Mouse (Mus musculus) kidney, embryonic 14.5 days (tissue): ENCODE results near the gene Mc1r. TPM values are rescaled to one million over a fixed set of nuclear protein-coding genes. Genes with fewer than 3 reads are reported as not detected.
"Not testable (repeated sequence)": the region's sequence is repeated elsewhere in the genome, so short reads cannot be mapped to it uniquely, and the experiment has no call there.

Source experiments
- ATAC-seq: fragments of 200-750 bp; cut with Nextera tagmentation; 2 replicates; pipeline ENCODE4 v1.8.0; 2017; ENCODE audit warnings: moderate number of reproducible peaks, mild to moderate bottlenecking, moderate TSS enrichment, moderate library complexity; ENCODE audit not compliant: low FRiP score, low TSS enrichment
- H3K27ac ChIP-seq: fragments of 300-500 bp; sonication (generic); 2 replicates; pipeline ENCODE4 v1.5.1; 2014; ENCODE audit warnings: low read depth, mild to moderate bottlenecking, low read length, moderate library complexity, mixed read lengths
- H3K27me3 ChIP-seq: fragments of 300-500 bp; sonication (generic); 2 replicates; pipeline ENCODE4 v1.6.1; 2014; ENCODE audit warnings: mild to moderate bottlenecking, low read length; ENCODE audit not compliant: control insufficient read depth, insufficient read depth
- H3K36me3 ChIP-seq: fragments of 300-500 bp; sonication (generic); 2 replicates; pipeline ENCODE4 v1.6.1; 2014; ENCODE audit warnings: low read length, mixed read lengths; ENCODE audit not compliant: control insufficient read depth, insufficient read depth
- H3K4me1 ChIP-seq: fragments of 300-500 bp; sonication (generic); 2 replicates; pipeline ENCODE4 v1.6.1; 2014; ENCODE audit warnings: low read length, mixed read lengths; ENCODE audit not compliant: control insufficient read depth, insufficient read depth
- H3K4me2 ChIP-seq: fragments of 300-500 bp; sonication (generic); replicated peaks from 2 replicates; pipeline ENCODE4 v1.6.1; 2014; ENCODE audit warnings: low read depth, mild to moderate bottlenecking, low read length
- H3K4me3 ChIP-seq: fragments of 300-500 bp; sonication (generic); 2 replicates; pipeline ENCODE4 v1.5.1; 2014; ENCODE audit warnings: mild to moderate bottlenecking, low read length
- H3K9ac ChIP-seq: fragments of 300-500 bp; sonication (generic); 2 replicates; pipeline ENCODE4 v1.6.1; 2014; ENCODE audit warnings: low read depth, mild to moderate bottlenecking, low read length, moderate library complexity
- H3K9me3 ChIP-seq: fragments of 300-500 bp; sonication (generic); 2 replicates; pipeline ENCODE4 v1.6.1; 2016; ENCODE audit warnings: low read length; ENCODE audit not compliant: control insufficient read depth
- WGBS: fragments of 180-500 bp; shearing (Covaris S2); extraction: QIAGEN DNeasy Blood & Tissue Kit; methylation state at CpG from one replicate; pipeline ENCODE4 v1.1.7; 2014; 5-methylcytosine and 5-hydroxymethylcytosine counted together
- polyA plus RNA-seq: library from polyadenylated mRNA; unstranded; fragments of >200 nt; fragmentation: Nextera tagmentation; extraction: Ambion mirVana; gene quantifications from 2 replicates; pipeline ENCODE4 v1.2.1, GENCODE M21; 2014

Mc1r gene
- polyA plus RNA-seq, 1 experiment from 2014 or later, result not detected

DNA sequence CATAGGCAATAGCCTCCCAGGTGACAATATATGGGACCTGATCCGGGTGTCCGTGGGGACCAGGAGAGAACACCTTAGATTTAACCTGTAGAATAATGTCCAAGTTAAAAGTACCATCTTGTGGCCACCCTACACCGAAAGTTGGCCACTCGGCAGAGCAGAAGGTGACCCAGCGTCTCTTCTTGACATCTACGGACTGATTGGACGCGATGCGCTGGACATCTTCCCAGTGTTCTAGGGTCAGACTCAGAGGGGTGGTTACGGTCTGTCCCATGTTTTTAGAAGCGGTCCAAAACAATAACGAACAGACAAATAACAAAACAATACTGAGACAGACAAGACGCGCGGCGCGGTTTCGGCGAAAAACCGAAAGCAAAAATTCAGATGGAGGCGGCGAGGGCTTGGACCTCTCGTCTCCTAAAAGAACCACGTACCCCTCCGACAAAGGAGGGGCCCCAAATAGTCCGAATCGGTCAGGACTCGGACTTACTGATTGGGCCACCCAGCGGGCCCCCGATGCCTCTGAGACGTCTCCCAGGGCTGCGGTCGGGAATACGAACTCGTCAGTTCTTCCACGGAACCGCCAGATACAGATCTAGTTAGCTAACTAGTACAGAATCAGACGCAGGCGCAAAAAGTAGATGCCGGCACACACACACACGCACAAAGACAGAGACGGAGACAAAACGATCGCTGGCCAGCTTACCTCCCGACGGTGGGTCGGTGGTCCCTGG, 26.5 kb downstream of the Mc1r start:
- H3K4me2 ChIP-seq, H3K27me3 ChIP-seq, H3K4me1 ChIP-seq, ATAC-seq, H3K4me3 ChIP-seq, H3K9ac ChIP-seq, H3K27ac ChIP-seq, H3K36me3 ChIP-seq: not testable (repeated sequence)
- 97% methylated on average over 47 of the region's 47 CpGs for WGBS
- peaks cover 34% of the 10 kb centered on the region for H3K9me3 ChIP-seq

GRCm38 (mm10) chr8:123441788-123442187, 34.9 kb downstream of the Mc1r start:
- no peak for ATAC-seq
- Histone ChIP-seq H3K9ac (no peak overlapping the region), H3K27ac (no peak overlapping the region), H3K9me3 (no peaks in the 10 kb centered on the region), H3K4me2 (no peak overlapping the region), H3K27me3 (no peaks in the 10 kb centered on the region), H3K36me3 (no peaks in the 10 kb centered on the region), H3K4me3 (no peak overlapping the region), H3K4me1 (0 out of 2 replicates have a peak, but pooled peaks cover 5% of the 10 kb centered on the region)
- WGBS, result 89% methylated on average over 2 of the region's 2 CpGs

DNA sequence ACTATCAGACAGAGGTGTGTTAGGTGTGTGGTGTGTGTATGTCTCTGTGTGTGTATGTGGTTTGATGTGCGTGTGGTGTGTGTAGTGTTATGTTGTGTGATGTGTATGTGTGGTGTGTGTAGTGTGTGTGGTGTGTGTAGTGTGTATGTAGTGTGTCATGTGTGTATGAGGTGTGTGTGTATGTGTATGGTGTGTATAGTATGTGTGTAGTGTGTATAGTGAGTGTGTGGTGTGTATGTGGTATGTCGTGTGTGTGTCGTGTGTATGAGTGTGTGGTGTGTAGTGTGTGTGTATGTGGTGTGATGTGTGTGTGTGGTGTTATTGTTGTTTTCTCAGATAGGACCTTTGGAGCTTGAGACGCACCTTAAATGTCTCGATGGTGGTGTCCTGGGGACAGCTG, 35.4 kb downstream of the Mc1r start:
- Histone ChIP-seq H3K27ac (no peak overlapping the region), H3K9me3 (no peaks in the 10 kb centered on the region), H3K36me3 (no peaks in the 10 kb centered on the region), H3K4me3 (no peak overlapping the region), H3K4me1 (0 out of 2 replicates have a peak, but pooled peaks cover 5% of the 10 kb centered on the region), H3K27me3 (no peaks in the 10 kb centered on the region), H3K4me2 (0 out of 2 replicates have a peak overlapping the region, but pooled peaks have one; percentile 61), H3K9ac (no peak overlapping the region)
- no peak for ATAC-seq
- 86% methylated on average over 5 of the region's 5 CpGs for WGBS

- no peaks in the 10 kb centered on the region for H3K9me3 ChIP-seq
- H3K4me2 ChIP-seq, result peak overlapping the region; percentile 61
- peak overlapping the region; percentile 78 for H3K9ac ChIP-seq
- H3K27me3 ChIP-seq, result no peaks in the 10 kb centered on the region
- H3K36me3 ChIP-seq, result no peaks in the 10 kb centered on the region
- H3K4me3 ChIP-seq, result peak overlapping the region; percentile 64
- ATAC-seq, result peak; percentile 93
- H3K4me1 ChIP-seq, result 0 out of 2 replicates have a peak, but pooled peaks cover 5% of the 10 kb centered on the region
- 2% methylated on average over 41 of the region's 41 CpGs for WGBS
- H3K27ac ChIP-seq, result peak overlapping the region; percentile 44; the same call in 1 of the 2 replicates
Observed at GRCm38 (mm10) chr8:123442871-123443575, 36.1 kb downstream of the Mc1r start.

DNA sequence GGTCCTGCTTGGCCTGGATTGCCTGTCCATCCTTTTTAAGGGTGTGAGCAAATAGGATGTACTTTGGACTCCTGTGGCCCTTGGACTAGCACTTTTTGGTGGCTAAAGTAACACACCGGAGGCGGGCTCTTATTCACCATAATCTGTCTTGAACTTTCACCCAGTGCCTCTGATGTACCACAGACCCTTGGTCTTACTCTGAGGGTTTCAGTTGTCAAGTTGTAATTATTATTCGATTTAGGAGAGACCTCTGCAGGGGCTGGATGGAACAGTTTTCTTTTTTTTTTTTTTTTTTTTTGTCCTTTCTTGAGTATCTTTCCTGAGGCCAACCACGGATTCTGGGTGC, 36.6 kb downstream of the Mc1r start:
- 0 out of 2 replicates have a peak, but pooled peaks have one; percentile 25 for ATAC-seq
- peak overlapping the region; percentile 64 for H3K4me3 ChIP-seq
- H3K27me3 ChIP-seq, result no peaks in the 10 kb centered on the region
- H3K9me3 ChIP-seq, result no peaks in the 10 kb centered on the region
- WGBS, result 31% methylated on average over 4 of the region's 4 CpGs
- 0 out of 2 replicates have a peak, but pooled peaks cover 5% of the 10 kb centered on the region for H3K4me1 ChIP-seq
- H3K9ac ChIP-seq, result peak overlapping the region; percentile 78
- no peaks in the 10 kb centered on the region for H3K36me3 ChIP-seq
- H3K4me2 ChIP-seq, result peak overlapping the region; percentile 61
- no peak overlapping the region for H3K27ac ChIP-seq

DNA sequence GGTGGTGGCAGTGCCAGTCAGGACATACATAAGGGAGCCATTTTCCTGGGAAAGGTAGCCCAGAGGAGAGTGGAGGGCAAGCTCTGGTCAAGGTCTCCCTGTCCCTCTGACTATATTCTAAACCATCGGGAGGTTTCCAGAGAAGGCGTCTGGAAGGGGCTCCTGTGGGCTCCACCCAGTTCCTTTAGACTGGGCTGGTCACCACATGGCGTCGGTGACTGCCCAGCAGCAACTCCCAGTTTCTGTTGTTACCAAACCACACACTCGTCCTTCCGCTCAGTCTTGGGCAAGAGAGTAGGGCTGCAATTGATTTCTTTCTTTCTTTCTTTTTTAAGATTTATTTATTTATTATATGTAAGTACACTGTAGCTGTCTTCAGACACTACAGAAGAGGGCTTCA, 37.2 kb downstream of the Mc1r start:
- no peak for ATAC-seq

GRCm38 (mm10) chr8:123445981-123446380, 39.1 kb downstream of the Mc1r start:
- Histone ChIP-seq H3K4me1 (0 out of 2 replicates have a peak, but pooled peaks cover 5% of the 10 kb centered on the region), H3K4me3 (no peak overlapping the region), H3K9ac (no peak overlapping the region), H3K36me3 (peaks cover 1% of the 10 kb centered on the region; the same call in 1 of the 2 replicates), H3K27ac (no peak overlapping the region), H3K4me2 (no peak overlapping the region), H3K27me3 (no peaks in the 10 kb centered on the region), H3K9me3 (no peaks in the 10 kb centered on the region)
- no peak for ATAC-seq
- 87% methylated on average over 10 of the region's 10 CpGs for WGBS

More for the DNA sequence above, 37.2 kb downstream of the Mc1r start:
- Histone ChIP-seq H3K4me1 (0 out of 2 replicates have a peak, but pooled peaks cover 5% of the 10 kb centered on the region), H3K9ac (no peak overlapping the region), H3K36me3 (no peaks in the 10 kb centered on the region), H3K9me3 (no peaks in the 10 kb centered on the region), H3K4me2 (no peak overlapping the region), H3K27ac (no peak overlapping the region), H3K4me3 (no peak overlapping the region), H3K27me3 (no peaks in the 10 kb centered on the region)
- WGBS, result 89% methylated on average over 6 of the region's 6 CpGs

GRCm38 (mm10) chr8:123446799-123447198, 39.9 kb downstream of the Mc1r start:
- H3K9me3 ChIP-seq, result no peaks in the 10 kb centered on the region
- H3K27ac ChIP-seq, result no peak overlapping the region
- peaks cover 6% of the 10 kb centered on the region; the same call in 1 of the 2 replicates for H3K36me3 ChIP-seq
- 0 out of 2 replicates have a peak, but pooled peaks cover 5% of the 10 kb centered on the region for H3K4me1 ChIP-seq
- no peak overlapping the region for H3K4me2 ChIP-seq
- no peak overlapping the region for H3K4me3 ChIP-seq
- no peak for ATAC-seq
- H3K27me3 ChIP-seq, result no peaks in the 10 kb centered on the region
- 95% methylated on average over 6 of the region's 6 CpGs for WGBS
- no peak overlapping the region for H3K9ac ChIP-seq

DNA sequence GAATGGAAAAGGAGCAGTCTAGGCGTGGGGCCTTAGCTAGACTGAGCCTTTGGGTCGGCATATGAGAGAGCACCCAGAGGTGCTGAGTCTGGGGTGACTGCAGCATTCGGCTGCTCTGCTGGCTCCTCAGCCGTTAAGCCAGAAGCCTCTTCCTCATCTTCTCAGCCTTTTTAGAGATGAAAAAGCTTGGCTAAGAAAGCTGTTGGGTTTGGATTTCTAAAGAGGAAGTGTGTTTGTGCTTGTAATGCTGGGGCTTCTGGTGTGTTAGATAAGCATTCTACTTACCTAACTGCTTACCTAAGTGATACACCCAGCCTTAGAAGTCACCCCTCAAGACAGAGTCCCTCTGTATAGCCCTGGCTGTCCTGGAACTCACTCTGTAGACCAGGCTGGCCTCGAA, 43.9 kb downstream of the Mc1r start:
- no peak overlapping the region for H3K27ac ChIP-seq
- no peaks in the 10 kb centered on the region for H3K4me1 ChIP-seq
- WGBS, result 91% methylated on average over 5 of the region's 5 CpGs
- no peak for ATAC-seq
- no peaks in the 10 kb centered on the region for H3K9me3 ChIP-seq
- no peak overlapping the region for H3K9ac ChIP-seq
- peaks cover 30% of the 10 kb centered on the region for H3K36me3 ChIP-seq
- H3K4me2 ChIP-seq, result no peak overlapping the region
- H3K27me3 ChIP-seq, result no peaks in the 10 kb centered on the region
- H3K4me3 ChIP-seq, result no peak overlapping the region
